18 mouse cellular contexts compared by ENCODE assay signal in the genomic region with DNA sequence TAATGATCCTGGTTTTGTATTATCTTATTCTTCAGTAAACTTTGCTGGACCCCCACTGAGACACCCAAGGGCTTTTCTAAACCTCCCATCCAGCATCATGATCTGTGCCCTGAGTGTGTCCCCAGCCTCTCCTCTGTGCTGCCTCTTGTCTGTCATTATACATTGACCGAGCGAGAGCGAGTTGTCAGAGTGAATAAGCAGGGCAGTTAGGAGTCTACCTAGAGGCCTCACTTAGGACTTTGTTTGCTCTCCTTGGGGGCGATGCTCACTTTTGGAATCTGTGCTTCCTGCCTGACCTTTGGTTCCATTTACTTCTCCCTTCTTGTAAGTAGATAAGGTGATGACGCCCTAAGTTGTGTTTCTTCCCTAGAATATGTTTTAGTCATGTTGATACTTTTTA.
DNase-seq lines count a peak whose midpoint lies in the region; ATAC-seq and TF ChIP-seq lines count a peak whose summit lies in the region.
"Had no signal": no experiment of that assay in that cellular context is flagged by ENCODE, and none has a peak within 500 bp of the region (broad histone marks: within the 10 kb centered on the region; RNA-seq: fewer than 3 reads in every experiment).

No protein-coding gene starts in this region.

- H3K27me3 ChIP-seq in heart, embryonic 13.5 days (replicated peaks), result no peaks in the 10 kb centered on the region
- H3K27me3 ChIP-seq in liver, adult 2 months (ENCODE audit: control insufficient read depth, insufficient read depth, low read length), result no peaks in the 10 kb centered on the region
- no peaks in the 10 kb centered on the region for H3K27me3 ChIP-seq in liver, embryonic 13.5 days
- no peaks in the 10 kb centered on the region for H3K27me3 ChIP-seq in stomach, postnatal 0 days (ENCODE audit: control insufficient read depth, insufficient read depth, low read length)
- no peaks in the 10 kb centered on the region for H3K27me3 ChIP-seq in forebrain, postnatal 0 days (ENCODE audit: insufficient read depth, low read length)
- H3K27me3 ChIP-seq: forebrain, embryonic 13.5 days; lung, embryonic 15.5 days; midbrain, embryonic 13.5 days had no signal

- H3K9me3 ChIP-seq in heart, embryonic 13.5 days, result no peaks in the 10 kb centered on the region
- no peaks in the 10 kb centered on the region for H3K9me3 ChIP-seq in liver, embryonic 13.5 days (replicated peaks)
- H3K9me3 ChIP-seq in stomach, postnatal 0 days (ENCODE audit: control insufficient read depth, low read length), result no peaks in the 10 kb centered on the region
- no peaks in the 10 kb centered on the region for H3K9me3 ChIP-seq in forebrain, postnatal 0 days (ENCODE audit: low read length)
- H3K9me3 ChIP-seq: forebrain, embryonic 13.5 days; lung, embryonic 15.5 days; midbrain, embryonic 13.5 days had no signal

- TF ChIP-seq CTCF in liver, adult 2 months (IDR thresholded peaks at IDR 0.05; ENCODE audit: low read depth, low read length), result no peak
- TF ChIP-seq CTCF in stomach, postnatal 0 days (IDR thresholded peaks at IDR 0.05; ENCODE audit: low read depth), result no peak
- no peak for TF ChIP-seq CTCF in forebrain, postnatal 0 days (IDR thresholded peaks at IDR 0.05; ENCODE audit: low read depth)

- intact Hi-C loops in heart, postnatal 25 days (cut with DNase I), result no loop called here

- H3K36me3 ChIP-seq in heart, embryonic 13.5 days, result peaks cover 2% of the 10 kb centered on the region; the same call in 1 of the 2 replicates
- H3K36me3 ChIP-seq in liver, adult 2 months (ENCODE audit: control insufficient read depth, insufficient read depth, low read length), result no peaks in the 10 kb centered on the region
- no peaks in the 10 kb centered on the region for H3K36me3 ChIP-seq in liver, embryonic 13.5 days
- H3K36me3 ChIP-seq in stomach, postnatal 0 days (ENCODE audit: control insufficient read depth, insufficient read depth, low read length), result no peaks in the 10 kb centered on the region
- H3K36me3 ChIP-seq in forebrain, postnatal 0 days (ENCODE audit: insufficient read depth), result no peaks in the 10 kb centered on the region
- H3K36me3 ChIP-seq: lung, embryonic 15.5 days; midbrain, embryonic 13.5 days had no signal

- peak overlapping the region; percentile 72 for H3K27ac ChIP-seq in heart, embryonic 13.5 days (replicated peaks)
- H3K27ac ChIP-seq in liver, adult 2 months (replicated peaks; ENCODE audit: insufficient read depth, low read depth, low read length), result peak overlapping the region; percentile 38
- peak overlapping the region; percentile 63 for H3K27ac ChIP-seq in liver, embryonic 13.5 days
- H3K27ac ChIP-seq in stomach, postnatal 0 days (replicated peaks), result 0 out of 2 replicates have a peak overlapping the region, but pooled peaks have one; percentile 19
- no peak overlapping the region for H3K27ac ChIP-seq in forebrain, postnatal 0 days (ENCODE audit: low read depth, low read length)
- H3K27ac ChIP-seq: forebrain, embryonic 13.5 days had no signal

- TF ChIP-seq EP300 in stomach, postnatal 0 days (optimal IDR thresholded peaks at IDR 0.05), result no peak

- 22% methylated on average over 5 of the region's 5 CpGs for WGBS in heart, embryonic 13.5 days
- WGBS in liver, adult 2 months, result 16% methylated on average over 5 of the region's 5 CpGs
- WGBS in liver, embryonic 13.5 days (ENCODE audit: insufficient replicate concordance), result 58% methylated on average over 5 of the region's 5 CpGs
- 40% methylated on average over 5 of the region's 5 CpGs for WGBS in stomach, postnatal 0 days
- 56% methylated on average over 5 of the region's 5 CpGs for WGBS in forebrain, postnatal 0 days

- no peak for ATAC-seq in heart, embryonic 13.5 days (ENCODE audit: extremely low read depth, insufficient number of reproducible peaks, low FRiP score, low TSS enrichment)
- no peak for ATAC-seq in liver, embryonic 13.5 days (ENCODE audit: low read depth)
- 0 out of 2 replicates have a peak, but pooled peaks have one; percentile 56 for ATAC-seq in stomach, postnatal 0 days (ENCODE audit: low FRiP score, low TSS enrichment)
- no peak for ATAC-seq in forebrain, postnatal 0 days
- ATAC-seq: forebrain, embryonic 13.5 days; midbrain, embryonic 13.5 days had no signal

- H3K4me2 ChIP-seq in heart, embryonic 13.5 days, result no peak overlapping the region
- H3K4me2 ChIP-seq in liver, embryonic 13.5 days, result no peak overlapping the region
- no peak overlapping the region for H3K4me2 ChIP-seq in stomach, postnatal 0 days (replicated peaks; ENCODE audit: low read depth)
- no peak overlapping the region for H3K4me2 ChIP-seq in forebrain, postnatal 0 days (ENCODE audit: low read depth)
- H3K4me2 ChIP-seq: forebrain, embryonic 13.5 days; lung, embryonic 15.5 days; midbrain, embryonic 13.5 days had no signal

- peaks cover 60% of the 10 kb centered on the region for H3K4me1 ChIP-seq in heart, embryonic 13.5 days
- H3K4me1 ChIP-seq in liver, adult 2 months (ENCODE audit: control insufficient read depth, insufficient read depth, low read length), result peaks cover 13% of the 10 kb centered on the region
- peaks cover 36% of the 10 kb centered on the region for H3K4me1 ChIP-seq in liver, embryonic 13.5 days (replicated peaks)
- peaks cover 2% of the 10 kb centered on the region; the same call in 1 of the 2 replicates for H3K4me1 ChIP-seq in stomach, postnatal 0 days (replicated peaks; ENCODE audit: control insufficient read depth, insufficient read depth)
- no peaks in the 10 kb centered on the region for H3K4me1 ChIP-seq in forebrain, postnatal 0 days (ENCODE audit: insufficient read depth)

- no peak overlapping the region for H3K9ac ChIP-seq in heart, embryonic 13.5 days
- H3K9ac ChIP-seq in liver, adult 2 months (ENCODE audit: low read depth, low read length), result no peak overlapping the region
- H3K9ac ChIP-seq in liver, embryonic 13.5 days, result no peak overlapping the region
- no peak overlapping the region for H3K9ac ChIP-seq in stomach, postnatal 0 days (ENCODE audit: low read length)
- no peak overlapping the region for H3K9ac ChIP-seq in forebrain, postnatal 0 days
- H3K9ac ChIP-seq: lung, embryonic 15.5 days; midbrain, embryonic 13.5 days had no signal

- peaks cover 13% of the 10 kb centered on the region; the same call in 1 of the 2 replicates for H3K79me2 ChIP-seq in liver, adult 2 months (ENCODE audit: control insufficient read depth, insufficient read depth, low read length)

- no peak for DNase-seq in heart, postnatal 25 days (ENCODE audit: low spot score)
- DNase-seq in liver, adult 2 months (ENCODE audit: extremely low read depth, low read depth, low spot score), result peak; percentile 47
- DNase-seq in liver, result no peak
- no peak for DNase-seq in liver, embryonic 13.5 days
- DNase-seq in stomach, postnatal 0 days (ENCODE audit: low spot score), result no peak
- no peak for DNase-seq in urinary bladder, adult 2 months (ENCODE audit: low spot score)
- no peak for DNase-seq in forebrain, postnatal 0 days
- DNase-seq: adrenal gland, adult 8-10 months; cerebellum, postnatal 10 days; gastrocnemius, postnatal 25 days; heart, postnatal 36 days; layer of hippocampus, postnatal 36 days; right cerebral cortex, postnatal 25 days; thymus, adult 2 months had no signal

- TF ChIP-seq POLR2A in liver, adult 2 months (IDR thresholded peaks at IDR 0.05; ENCODE audit: extremely low read depth, insufficient read depth, low read length), result no peak

- H3K4me3 ChIP-seq in heart, embryonic 13.5 days, result no peak overlapping the region
- H3K4me3 ChIP-seq in liver, adult 2 months (ENCODE audit: insufficient read depth, low read depth, low read length), result no peak overlapping the region
- H3K4me3 ChIP-seq in liver, embryonic 13.5 days (replicated peaks), result no peak overlapping the region
- H3K4me3 ChIP-seq in stomach, postnatal 0 days (ENCODE audit: low read depth, low read length), result no peak overlapping the region
- no peak overlapping the region for H3K4me3 ChIP-seq in forebrain, postnatal 0 days (ENCODE audit: low read depth, low read length)
- H3K4me3 ChIP-seq: forebrain, embryonic 13.5 days; lung, embryonic 15.5 days; midbrain, embryonic 13.5 days had no signal
